Mouse (Mus musculus): ENCODE results near the gene St5.

GRCm38 (mm10) chr7:109540902-109541301 is 162.5 kb downstream of the St5 start:
- TF ChIP-seq CTCF (IDR thresholded peaks at IDR 0.05; ENCODE audit: borderline replicate concordance, insufficient read depth, low read length) (no peak), POLR2A (IDR thresholded peaks at IDR 0.05; ENCODE audit: low read depth, low read length) (no peak)
